Mouse (Mus musculus) bone marrow, adult 2 months (tissue): ENCODE measurements at regions not wholly inside any gene's neighbourhood (a gene's known extent, or its start where the extent isn't known, plus 50 kb on each side); places are given as distances from the start of the nearest gene placed in this dataset.

Source experiments
- CTCF ChIP-seq: fragments of 200-500 bp; IDR thresholded peaks from 2 replicates; pipeline ENCODE4 v1.5.1; 2011; ENCODE audit warnings: low read length, control low read depth; ENCODE audit not compliant: control insufficient read depth, insufficient read depth
- POLR2A ChIP-seq: fragments of 200-500 bp; IDR thresholded peaks from 2 replicates; pipeline ENCODE4 v1.6.1; 2011; ENCODE audit warnings: low read depth, mild to moderate bottlenecking, control low read depth, low read length, borderline replicate concordance; ENCODE audit not compliant: control insufficient read depth

DNA sequence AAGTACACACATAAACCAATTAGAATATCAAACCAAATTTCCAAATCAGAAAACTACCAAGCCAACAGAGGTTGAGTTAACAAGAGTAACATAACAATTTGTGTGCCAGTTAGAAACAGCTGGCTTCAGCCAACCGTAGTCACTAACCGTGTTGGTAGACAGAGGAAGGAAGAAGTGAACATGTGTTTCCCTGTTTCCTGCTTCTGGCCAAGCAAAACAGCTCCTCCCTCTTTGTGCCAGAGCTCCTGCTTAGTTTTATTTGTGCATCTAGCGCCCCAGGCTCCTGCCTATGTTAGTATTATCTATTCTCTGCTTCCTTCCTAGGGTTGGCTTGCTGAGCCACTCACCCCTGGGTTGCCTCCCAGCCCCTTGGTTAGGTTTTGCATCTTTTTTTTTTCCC lies 255.2 kb downstream of the Mreg start:
- TF ChIP-seq POLR2A, result no peak
- no peak for TF ChIP-seq CTCF
